Mouse (Mus musculus) retina, postnatal 1 day (tissue): ENCODE measurements around the gene Fnbp1.

Experiments used
- DNase-seq: peaks from one replicate; pipeline ENCODE4 v3.0.0-alpha.2; 2012

Fnbp1 gene

GRCm38 (mm10) chr2:31018519-31018918 is 123.3 kb downstream of the Fnbp1 start:
- no peak for DNase-seq

GRCm38 (mm10) chr2:31017625-31018317 is 124.0 kb downstream of the Fnbp1 start:
- no peak for DNase-seq

DNA sequence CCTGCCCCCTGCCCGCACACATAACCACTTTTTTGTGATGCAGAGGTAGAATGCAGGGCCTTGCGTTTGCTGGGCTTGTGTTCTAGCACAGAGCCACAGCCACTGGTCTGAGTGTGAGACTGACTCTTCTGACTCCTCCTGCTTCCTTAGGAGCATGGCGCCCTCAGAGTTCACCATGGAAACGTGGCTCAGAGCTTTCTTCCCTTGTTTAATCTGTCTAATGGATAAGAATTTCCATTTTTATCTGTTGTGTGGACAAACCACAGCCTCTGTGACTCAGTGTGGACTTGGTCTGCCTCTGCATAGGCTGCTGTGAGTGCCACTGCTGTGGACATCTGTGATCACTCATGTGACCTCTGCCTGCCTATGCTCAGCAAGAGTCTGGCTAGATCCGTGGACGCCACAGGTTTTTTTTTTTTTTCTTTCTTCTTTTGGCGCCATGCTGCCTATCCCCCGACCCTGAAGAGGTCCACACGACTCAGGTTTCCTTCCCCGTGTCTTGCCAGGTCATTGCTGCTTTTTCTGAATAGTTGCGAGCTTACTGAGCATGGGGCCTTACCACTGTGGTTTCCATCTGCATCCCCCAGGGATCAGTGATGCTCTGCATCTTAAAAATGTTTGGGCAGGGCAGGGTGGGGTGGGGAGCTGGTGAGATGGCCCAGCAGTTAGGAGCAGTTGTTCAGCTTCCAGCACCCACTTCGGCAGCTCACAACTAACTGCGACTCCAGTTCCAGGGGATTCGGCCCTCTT is 128.3 kb downstream of the Fnbp1 start:
- no peak for DNase-seq

DNA sequence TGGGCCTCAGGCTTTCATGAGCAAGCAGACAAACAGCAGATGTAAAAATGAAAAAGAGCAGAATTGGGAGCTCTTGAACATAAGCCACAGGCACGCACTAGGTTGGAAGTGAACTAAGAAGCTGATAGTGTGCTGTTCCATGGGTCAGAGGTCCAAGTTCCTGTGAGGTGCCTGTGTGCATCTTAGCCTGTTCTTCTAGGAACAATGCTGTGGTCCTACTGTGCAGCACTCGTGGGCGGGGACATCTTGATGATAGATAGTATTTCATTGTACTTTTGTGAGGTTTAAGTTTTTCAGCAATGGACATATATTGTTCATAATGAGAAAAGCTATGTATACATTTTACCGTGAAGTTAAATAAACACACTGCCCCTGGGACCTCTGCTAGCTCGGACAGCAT is 134.6 kb downstream of the Fnbp1 start:
- DNase-seq, result no peak

GRCm38 (mm10) chr2:31006434-31006833 is 135.4 kb downstream of the Fnbp1 start:
- no peak for DNase-seq

DNA sequence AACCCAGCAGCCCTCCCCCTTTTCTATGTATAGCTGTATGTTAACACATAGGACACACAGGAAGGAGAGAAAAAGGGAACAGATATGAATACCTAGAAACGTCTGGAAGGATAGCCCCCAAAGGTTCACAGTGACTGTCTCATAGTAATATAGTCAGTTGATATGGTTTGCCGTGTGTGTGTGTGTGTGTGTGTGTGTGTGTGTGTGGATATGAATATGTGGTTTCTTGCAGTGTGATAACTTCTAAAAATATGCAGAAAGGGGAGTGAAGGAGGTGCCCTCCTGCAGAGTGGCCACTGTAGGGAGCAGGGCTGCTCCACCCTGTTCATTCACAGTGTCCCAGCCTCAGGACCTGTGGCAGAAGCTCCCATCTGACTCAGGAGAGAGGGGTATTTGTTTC is 136.4 kb downstream of the Fnbp1 start:
- no peak for DNase-seq

GRCm38 (mm10) chr2:31002857-31003256 is 139.0 kb downstream of the Fnbp1 start:
- DNase-seq, result no peak

- no peak for DNase-seq
These were observed 143.2 kb downstream of the Fnbp1 start for GRCm38 (mm10) chr2:30998443-30999260.

- DNase-seq, result no peak
These were observed 146.3 kb downstream of the Fnbp1 start for GRCm38 (mm10) chr2:30995432-30995996.

GRCm38 (mm10) chr2:30994853-30995252 is 147.0 kb downstream of the Fnbp1 start:
- DNase-seq, result no peak

- no peak for DNase-seq
These were observed 151.6 kb downstream of the Fnbp1 start for GRCm38 (mm10) chr2:30990221-30990620.

DNA sequence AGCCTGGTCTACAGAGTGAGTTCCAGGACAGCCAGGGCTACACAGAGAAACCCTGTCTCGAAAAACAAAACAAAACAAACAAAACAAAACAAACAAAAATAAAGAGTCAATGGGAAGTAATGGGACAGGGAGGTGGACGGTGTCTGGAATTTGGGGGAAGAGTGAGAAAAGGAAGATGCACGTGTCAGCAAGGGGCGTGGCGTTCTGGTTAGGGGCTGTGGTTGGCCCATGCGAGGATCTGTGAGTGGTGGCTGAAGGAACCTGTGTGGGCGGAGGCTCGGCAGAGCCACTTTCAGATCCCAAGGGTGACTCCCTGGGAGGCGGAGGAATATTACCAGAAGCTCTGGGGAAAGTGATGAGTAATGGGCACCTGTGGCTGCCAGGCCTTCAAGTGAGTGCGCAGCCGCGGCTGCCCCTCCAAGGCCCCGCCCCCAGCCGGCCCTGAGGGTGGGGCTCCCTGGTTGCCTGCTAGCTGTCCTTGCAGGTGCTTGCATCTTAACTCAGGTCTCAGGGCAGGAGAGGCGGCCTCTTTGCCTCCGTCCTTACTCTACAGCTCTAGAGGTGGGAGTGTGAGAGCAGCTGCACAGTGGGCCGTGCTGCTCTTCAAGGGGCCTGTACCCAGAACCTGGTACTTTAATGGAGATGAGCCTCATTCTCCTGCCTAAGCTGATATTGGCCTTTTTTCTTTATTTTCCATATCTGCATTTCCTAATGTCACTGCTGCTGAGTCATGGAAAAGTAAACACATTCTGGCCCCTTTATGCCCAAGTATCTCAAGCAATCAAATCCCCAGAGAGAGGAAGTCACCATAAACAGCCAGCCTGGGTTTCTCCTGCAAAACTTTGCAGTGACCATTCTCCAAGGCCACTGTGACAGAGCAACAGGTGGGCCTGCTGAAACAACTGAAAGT is 156.4 kb downstream of the Fnbp1 start:
- peak; percentile 6 for DNase-seq

DNA sequence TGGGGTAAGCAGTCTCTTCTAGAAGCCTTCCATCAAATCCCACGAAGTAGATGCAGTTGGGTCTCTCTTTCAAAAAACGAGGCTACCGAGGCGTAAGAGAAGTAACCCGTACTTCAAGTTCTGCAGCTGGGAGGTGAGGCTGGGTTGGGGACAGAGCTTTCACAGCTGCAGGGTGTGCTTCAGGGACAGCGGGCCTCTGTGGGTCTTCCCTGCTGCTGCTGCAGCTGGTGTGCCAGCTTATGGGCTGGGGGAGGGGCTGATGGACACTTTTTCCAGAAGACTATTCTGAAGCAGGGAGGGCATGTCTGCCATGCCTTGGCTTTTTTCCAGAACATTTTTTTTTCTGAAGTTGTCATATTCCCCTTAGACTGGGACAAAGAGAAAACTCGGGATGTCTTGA is 158.8 kb downstream of the Fnbp1 start:
- DNase-seq, result peak; percentile 48

- peak; percentile 100 for DNase-seq
These were observed 159.9 kb downstream of the Fnbp1 start, which contains the start of the genes BC005624 and Usp20 for GRCm38 (mm10) chr2:30981790-30982513. BC005624 (minus strand) TSS chr2:30982201. Usp20 (plus strand) TSS chr2:30982279.
